Mouse (Mus musculus) splenic B cell, adult 2 months (primary cell): ENCODE results near the gene Rnaseh2a.

ENCODE experiments used
- DNase-seq: peaks from one replicate; pipeline ENCODE4 v3.0.0-alpha.2; 2011; ENCODE audit warnings: low read depth, low spot score
- H3K27me3 ChIP-seq: 2 replicates; pipeline ENCODE4 v1.6.1; 2012; ENCODE audit warnings: mild to moderate bottlenecking, low read length, moderate library complexity, mixed read lengths; ENCODE audit not compliant: control insufficient read depth, poor library complexity, insufficient read depth, severe bottlenecking
- H3K36me3 ChIP-seq: 2 replicates; pipeline ENCODE4 v1.6.1; 2012; ENCODE audit warnings: mild to moderate bottlenecking, low read length, moderate library complexity, mixed read lengths; ENCODE audit not compliant: control insufficient read depth, poor library complexity, insufficient read depth, severe bottlenecking

Rnaseh2a gene

GRCm38 (mm10) chr8:84989311-84989731 lies 19.8 kb upstream of the Rnaseh2a start:
- Histone ChIP-seq H3K27me3 (no peaks in the 10 kb centered on the region), H3K36me3 (no peaks in the 10 kb centered on the region)
- peak; percentile 48 for DNase-seq

GRCm38 (mm10) chr8:84987903-84988302 lies 18.3 kb upstream of the Rnaseh2a start:
- no peak for DNase-seq
- no peaks in the 10 kb centered on the region for H3K36me3 ChIP-seq

GRCm38 (mm10) chr8:84987388-84987787 lies 17.8 kb upstream of the Rnaseh2a start:
- Histone ChIP-seq H3K27me3 (no peaks in the 10 kb centered on the region), H3K36me3 (no peaks in the 10 kb centered on the region)
- DNase-seq: no peak

More at GRCm38 (mm10) chr8:84987903-84988302, 18.3 kb upstream of the Rnaseh2a start:
- H3K27me3 ChIP-seq: no peaks in the 10 kb centered on the region

- H3K27me3 ChIP-seq: no peaks in the 10 kb centered on the region
- no peaks in the 10 kb centered on the region for H3K36me3 ChIP-seq
- no peak for DNase-seq
Observed at GRCm38 (mm10) chr8:84986379-84986945, 16.9 kb upstream of the Rnaseh2a start.

GRCm38 (mm10) chr8:84985684-84986378 lies 16.3 kb upstream of the Rnaseh2a start:
- Histone ChIP-seq H3K27me3 (no peaks in the 10 kb centered on the region), H3K36me3 (no peaks in the 10 kb centered on the region)
- peak; percentile 99 for DNase-seq

DNA sequence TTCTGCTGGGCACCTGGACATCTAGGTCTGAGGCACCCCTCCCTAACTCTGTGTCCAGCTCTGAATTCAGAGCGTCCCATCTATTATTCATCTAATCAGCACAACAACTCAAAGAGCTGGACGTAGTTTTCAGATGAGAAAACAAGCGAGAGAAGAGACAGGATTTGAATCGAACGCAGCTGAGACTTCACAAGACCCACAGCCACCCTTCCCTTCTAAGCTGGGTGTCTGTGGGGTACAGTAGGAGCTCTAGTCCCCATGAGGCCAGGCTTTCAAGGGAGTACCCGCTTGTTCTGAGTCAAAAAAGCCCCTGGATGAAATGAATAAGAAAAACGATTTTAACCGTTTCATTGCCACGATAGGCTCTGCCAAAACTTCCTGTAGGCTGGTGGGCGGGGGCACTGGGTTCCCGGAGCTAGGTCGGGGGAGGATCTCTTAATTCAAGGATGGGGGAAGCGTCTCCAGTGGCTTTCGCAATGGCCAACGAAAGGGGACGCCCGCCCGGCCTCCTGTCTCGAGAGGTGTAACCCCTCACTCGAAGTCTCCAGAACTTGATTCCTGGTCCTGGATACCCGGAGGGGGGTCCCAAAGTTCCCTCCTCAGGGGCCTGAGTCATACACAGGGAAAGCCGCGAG lies 15.6 kb upstream of the Rnaseh2a start:
- DNase-seq: no peak
- Histone ChIP-seq H3K36me3 (no peaks in the 10 kb centered on the region), H3K27me3 (no peaks in the 10 kb centered on the region)

DNA sequence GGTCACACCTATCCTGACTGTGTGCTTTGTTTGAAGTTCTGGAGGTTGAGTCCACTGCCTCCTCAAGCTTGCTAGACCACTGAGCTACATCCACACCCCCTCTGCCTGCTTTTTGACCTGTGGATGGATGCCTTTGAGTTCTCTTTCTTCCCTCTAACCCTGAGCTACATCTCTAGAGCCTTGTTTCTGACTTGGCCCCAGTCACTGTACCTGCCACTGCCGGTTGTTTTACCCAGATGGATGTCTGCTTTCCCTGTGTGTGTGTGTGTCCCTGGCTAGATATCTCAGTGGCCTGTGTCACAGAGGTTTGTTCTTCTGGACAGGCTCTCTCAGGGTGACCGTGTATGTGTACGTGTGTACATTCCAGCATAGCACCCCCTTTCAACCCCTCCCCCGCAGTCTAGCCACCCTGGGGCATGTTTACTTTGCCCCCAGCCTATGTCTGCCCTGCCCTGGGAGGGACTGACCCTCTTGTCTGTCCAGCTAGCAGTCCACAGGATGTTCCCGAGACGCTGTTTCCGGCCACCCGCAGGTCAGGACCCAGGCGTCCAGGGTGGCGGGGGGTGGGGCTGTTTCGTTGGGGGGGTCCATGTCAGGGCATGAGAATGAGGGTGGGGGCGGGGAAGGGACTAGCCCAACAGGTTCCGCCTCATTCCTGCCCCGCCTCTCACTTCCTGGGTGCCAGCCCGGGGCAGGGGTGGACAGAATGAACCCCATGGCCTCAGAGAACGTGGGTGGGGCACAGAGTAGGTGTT lies 14.9 kb upstream of the Rnaseh2a start:
- Histone ChIP-seq H3K27me3 (no peaks in the 10 kb centered on the region), H3K36me3 (no peaks in the 10 kb centered on the region)
- peak; percentile 72 for DNase-seq

DNA sequence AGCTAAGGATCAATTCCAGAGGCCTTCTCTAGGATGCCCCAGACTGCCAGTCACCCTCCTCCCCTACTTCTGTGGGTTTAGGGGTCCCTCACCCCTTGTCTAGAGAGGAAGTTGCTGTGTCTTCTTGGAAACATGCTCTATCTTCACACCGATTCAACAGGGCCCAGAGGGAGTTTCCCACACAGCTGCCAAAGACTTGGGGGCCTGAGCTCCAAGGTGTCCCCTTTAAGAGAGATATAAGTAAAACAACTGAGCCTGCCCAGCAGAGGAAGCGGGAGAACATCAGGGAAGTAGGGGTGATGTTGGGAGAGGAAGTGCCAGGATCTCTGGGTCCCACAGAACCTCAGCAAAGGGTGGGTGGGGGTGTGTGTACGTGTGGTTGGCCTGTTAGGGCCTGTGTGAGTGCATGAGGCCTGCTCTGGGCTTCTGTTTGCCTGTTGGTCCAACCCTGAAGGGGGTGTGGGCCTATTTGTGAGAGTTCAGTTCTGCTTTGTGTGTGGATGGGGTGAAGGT lies 13.0 kb upstream of the Rnaseh2a start:
- DNase-seq: peak; percentile 61
- H3K27me3 ChIP-seq: no peaks in the 10 kb centered on the region
- no peaks in the 10 kb centered on the region for H3K36me3 ChIP-seq

GRCm38 (mm10) chr8:84981644-84982498 lies 12.3 kb upstream of the Rnaseh2a start:
- no peaks in the 10 kb centered on the region for H3K27me3 ChIP-seq
- no peaks in the 10 kb centered on the region for H3K36me3 ChIP-seq
- peak; percentile 52 for DNase-seq

DNA sequence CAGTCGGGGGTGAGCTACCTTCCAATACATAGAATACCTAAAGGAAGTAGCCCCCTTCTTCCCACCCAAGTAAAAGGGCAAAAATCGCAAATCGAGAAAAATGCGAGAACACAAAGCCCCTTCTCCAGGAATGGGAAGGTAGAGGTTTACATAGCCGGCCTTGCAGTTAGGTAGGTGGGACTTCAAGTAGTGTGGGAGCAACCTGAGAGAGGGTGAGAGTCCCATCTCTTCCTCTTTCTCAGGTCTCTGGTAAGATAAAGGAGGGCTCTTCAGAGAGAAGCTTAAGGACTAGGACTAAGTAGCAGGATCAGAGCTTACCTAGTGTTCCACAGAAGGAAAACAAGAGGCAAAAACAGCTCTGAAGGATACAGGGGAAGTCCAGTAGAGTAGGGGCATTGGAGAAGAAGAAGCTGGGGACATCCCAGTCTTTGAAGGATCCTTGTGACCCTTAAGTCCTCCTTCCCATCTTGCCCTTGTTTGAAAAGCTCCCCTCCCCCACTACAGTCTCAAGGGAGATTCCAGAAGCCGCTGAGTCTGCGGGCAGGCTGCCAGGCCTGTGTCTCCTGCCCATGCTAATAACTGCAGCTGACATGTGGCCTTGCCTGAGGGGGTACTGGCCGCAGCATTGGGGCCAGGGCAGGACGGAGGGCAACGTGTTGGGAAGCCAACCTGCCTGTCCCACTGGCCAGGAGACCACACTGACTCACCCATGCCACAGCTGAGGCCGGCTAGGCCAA lies 11.2 kb upstream of the Rnaseh2a start:
- DNase-seq: peak; percentile 76
- no peaks in the 10 kb centered on the region for H3K27me3 ChIP-seq
- H3K36me3 ChIP-seq: no peaks in the 10 kb centered on the region

DNA sequence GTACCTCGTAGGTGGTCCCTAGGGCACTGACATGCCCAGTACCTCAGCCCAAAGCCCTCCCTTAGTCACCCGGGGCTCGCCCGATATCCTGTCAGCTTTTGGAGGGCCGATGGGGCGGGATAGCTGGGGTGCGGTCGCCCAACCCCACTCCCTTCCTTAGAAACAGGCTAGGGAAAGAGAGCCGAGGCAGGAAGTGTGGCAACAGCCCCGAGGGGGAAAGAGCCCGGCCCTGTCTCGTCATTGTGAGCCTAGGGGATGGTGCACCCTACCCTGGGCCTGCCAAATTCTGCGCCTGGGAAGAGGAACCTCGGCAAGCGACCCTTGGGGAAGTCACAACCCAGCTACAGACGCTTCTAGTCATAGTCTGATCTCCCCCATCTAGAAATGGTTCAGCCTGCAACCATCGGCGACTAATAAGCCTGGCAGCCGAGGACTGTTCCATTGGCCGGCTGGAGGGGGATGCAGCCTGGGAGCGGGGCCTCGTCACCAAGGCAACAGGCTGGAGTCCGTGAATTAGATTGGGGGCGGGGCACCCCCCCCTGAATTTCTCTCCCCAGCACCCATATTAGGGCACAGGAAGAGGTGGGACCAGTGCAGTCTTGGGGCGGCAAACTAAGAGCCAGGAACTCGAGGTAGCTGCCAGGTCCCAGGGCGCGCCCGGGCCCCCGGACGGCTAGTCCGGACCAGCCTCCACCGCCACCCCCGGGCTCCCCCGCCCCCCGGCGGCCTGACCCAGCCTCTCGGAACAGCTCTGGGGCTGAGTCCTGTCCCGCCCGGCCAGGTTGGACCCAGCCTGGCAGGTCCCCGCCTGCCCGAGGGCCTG lies 10.2 kb upstream of the Rnaseh2a start:
- H3K27me3 ChIP-seq: no peaks in the 10 kb centered on the region
- H3K36me3 ChIP-seq: no peaks in the 10 kb centered on the region
- peak; percentile 99 for DNase-seq

DNA sequence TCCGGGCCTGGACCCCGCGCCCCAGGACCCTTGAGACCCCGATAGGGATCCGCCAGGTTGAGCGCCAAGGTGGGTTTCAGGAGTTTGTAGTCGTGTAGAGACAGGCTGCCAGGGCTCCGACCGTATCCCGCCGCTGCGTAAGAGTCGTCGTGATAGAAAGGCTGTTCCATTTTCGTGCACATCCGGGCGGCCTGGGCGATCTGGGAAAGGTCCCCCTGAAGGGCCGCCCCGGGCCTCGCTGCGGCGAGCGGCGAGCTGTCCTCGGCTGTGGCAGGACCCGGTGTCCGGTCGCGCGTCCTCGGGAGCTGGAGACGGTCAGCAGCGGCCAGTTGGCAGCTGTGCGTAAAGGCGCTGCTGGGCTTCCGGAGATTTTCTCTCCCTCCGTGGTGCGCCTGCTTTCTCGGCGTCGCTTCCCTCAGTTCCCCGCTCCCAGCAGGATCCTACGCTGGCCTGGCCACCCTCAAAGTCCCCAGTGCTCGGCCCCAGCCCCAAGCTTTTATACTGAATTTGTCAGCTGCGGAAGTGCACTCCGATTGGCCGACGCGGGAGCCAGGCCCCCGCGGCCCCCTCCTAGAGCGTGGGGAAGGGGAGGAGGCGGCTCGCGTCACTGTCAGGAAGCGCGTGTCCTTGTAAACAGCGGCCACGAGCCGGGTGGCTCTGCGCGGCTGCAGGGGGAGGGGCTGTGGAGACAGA lies 8.8 kb upstream of the Rnaseh2a start, which contains the start of gene Junb:
Gene Junb, minus strand, starts transcription at position 471 of the 693 bp plus-strand sequence.
- no peaks in the 10 kb centered on the region for H3K36me3 ChIP-seq
- DNase-seq: peak; percentile 99
- H3K27me3 ChIP-seq: no peaks in the 10 kb centered on the region
